Mouse (Mus musculus): ENCODE results near the gene Galt. TPM values are rescaled to one million over a fixed set of nuclear protein-coding genes. Genes with fewer than 3 reads are reported as not detected.
"Not testable (repeated sequence)": the region's sequence is repeated elsewhere in the genome, so short reads cannot be mapped to it uniquely, and the experiment has no call there.

The Galt gene
- polyA plus RNA-seq, 1 experiment from 2014 or later = 40.4 TPM

DNA sequence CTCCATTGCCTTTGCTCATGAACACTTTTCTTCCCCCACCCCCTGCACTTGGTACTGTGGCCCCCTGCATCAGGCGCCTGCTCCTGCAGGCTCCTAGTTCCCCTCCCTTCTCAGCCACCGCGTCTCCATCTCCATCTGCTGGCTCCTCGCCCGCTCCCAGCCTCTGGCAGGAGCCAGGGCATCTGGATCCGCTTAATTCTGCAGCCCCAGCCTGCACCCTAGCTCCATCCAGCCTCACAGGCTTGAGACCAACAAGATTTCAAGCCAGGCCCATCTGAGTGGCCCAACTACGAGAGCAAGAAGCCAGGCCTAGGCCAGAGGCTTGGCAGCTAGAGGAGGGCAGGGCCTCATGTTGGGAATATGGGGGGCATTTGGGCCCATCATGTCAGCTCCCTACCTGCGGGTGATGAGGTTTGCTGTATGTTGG lies 7.7 kb downstream of the Galt start:
- peak overlapping the region; percentile 94 for H3K4me2 ChIP-seq (replicated peaks)
- peaks cover 42% of the 10 kb centered on the region for H3K4me1 ChIP-seq
- not testable (repeated sequence) for H3K27me3 ChIP-seq, H3K9me3 ChIP-seq
- H3K27ac ChIP-seq = peak overlapping the region; percentile 99
- WGBS = 6% methylated on average over 8 of the region's 8 CpGs
- peak overlapping the region; percentile 72 for H3K9ac ChIP-seq
- H3K36me3 ChIP-seq = peaks cover 32% of the 10 kb centered on the region
- ATAC-seq (ENCODE audit: low FRiP score, low read depth) = peak; percentile 78
- H3K4me3 ChIP-seq = peak overlapping the region; percentile 63

DNA sequence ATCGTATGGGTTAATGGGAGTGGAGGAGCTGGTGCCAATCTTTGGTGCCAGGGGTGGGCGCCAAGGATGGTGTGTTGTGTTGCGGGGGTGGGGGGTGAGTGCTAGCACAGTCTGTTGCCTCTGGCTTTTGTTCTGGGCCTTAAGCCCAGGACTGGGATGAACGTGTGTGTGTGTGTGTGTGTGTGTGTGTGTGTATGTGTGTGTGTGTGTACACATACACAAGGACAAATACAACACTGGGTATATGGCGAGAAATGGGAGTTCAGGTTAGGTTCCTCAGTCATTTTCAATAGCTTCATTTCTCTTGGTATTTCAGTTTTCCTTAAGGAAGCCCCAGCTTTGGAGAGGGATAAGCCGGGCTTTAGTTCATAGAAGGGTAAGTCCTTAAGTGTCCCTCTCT lies 8.1 kb downstream of the Galt start:
- H3K4me1 ChIP-seq = peaks cover 42% of the 10 kb centered on the region
- H3K9me3 ChIP-seq; ATAC-seq (ENCODE audit: low FRiP score, low read depth); H3K27me3 ChIP-seq: not testable (repeated sequence)
- H3K27ac ChIP-seq = peak overlapping the region; percentile 99
- H3K4me3 ChIP-seq = peak overlapping the region; percentile 63
- peaks cover 32% of the 10 kb centered on the region for H3K36me3 ChIP-seq
- H3K9ac ChIP-seq = peak overlapping the region; percentile 72; the same call in 1 of the 2 replicates
- 51% methylated on average over 6 of the region's 6 CpGs for WGBS
- H3K4me2 ChIP-seq (replicated peaks) = peak overlapping the region; percentile 94

DNA sequence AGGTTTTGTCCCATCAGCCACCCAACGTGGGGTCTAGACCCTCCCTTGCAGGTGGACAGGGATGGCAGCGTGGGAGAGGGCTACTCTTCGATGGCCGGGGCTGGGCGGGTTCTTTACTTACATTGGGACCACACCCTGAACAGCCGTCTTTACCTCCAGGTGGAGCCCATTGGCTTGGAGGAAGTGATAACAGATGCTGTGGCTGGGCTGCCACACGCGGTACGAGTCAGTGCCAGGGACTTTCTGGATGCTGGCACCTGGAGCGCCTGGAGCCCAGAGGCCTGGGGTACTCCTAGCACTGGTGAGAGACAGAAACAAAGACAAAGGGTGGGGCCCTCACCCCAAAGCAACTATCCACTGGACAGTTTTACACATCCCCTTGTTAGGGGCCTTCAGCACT lies 12.3 kb downstream of the Galt start:
- H3K4me2 ChIP-seq (replicated peaks); ATAC-seq (ENCODE audit: low FRiP score, low read depth); H3K4me3 ChIP-seq; H3K27ac ChIP-seq; H3K9me3 ChIP-seq; H3K27me3 ChIP-seq; H3K9ac ChIP-seq: not testable (repeated sequence)
- H3K36me3 ChIP-seq = peaks cover 35% of the 10 kb centered on the region
- 83% methylated on average over 10 of the region's 10 CpGs for WGBS
- peaks cover 15% of the 10 kb centered on the region for H3K4me1 ChIP-seq

DNA sequence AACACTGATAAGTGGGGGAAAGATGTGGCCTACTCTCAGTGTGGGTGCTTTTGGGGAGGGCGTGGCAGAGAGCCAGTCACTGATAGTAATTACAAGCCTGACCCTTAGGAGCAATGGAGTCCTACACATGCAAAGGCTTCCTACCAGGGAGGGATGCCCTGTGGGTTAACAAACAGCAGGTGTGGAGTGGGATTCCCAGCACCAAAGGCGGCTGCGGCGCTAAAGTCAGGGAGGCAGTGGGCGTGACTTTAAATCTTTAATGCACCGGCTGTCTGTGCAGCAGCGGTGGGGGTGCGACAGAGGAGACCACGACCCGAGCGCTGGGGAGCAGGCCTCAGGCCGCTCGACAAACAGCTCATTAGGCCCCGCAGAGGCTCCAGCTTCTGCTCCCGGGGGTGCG lies 17.9 kb downstream of the Galt start:
- not testable (repeated sequence) for H3K9me3 ChIP-seq; H3K9ac ChIP-seq; ATAC-seq (ENCODE audit: low FRiP score, low read depth); H3K27ac ChIP-seq; H3K4me1 ChIP-seq; H3K27me3 ChIP-seq
- Histone ChIP-seq H3K36me3 (peaks cover 12% of the 10 kb centered on the region), H3K4me2 (replicated peaks) (peak overlapping the region; percentile 54), H3K4me3 (peak overlapping the region; percentile 32)
- 6% methylated on average over 11 of the region's 16 CpGs for WGBS

DNA sequence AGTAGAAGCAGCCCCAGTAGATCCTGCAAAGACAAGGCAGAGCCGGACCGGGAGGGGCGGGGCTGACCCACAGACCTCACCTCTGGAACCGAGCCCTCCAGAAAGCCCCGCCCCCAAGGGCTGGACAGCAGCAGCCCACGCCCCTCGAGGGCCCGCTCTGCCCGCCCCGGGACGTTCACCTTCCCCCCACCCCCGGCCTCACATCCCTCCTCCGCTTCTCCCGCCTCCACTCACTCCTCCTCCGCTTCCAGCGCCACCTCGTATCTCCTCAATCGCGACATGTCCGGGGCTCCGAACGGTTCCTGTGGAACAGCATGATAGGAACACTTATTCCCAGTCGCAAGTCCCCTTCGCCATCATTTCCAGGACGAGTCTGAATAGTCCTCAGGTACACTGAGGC lies 18.5 kb downstream of the Galt start:
- WGBS = 1% methylated on average over 19 of the region's 25 CpGs
- Histone ChIP-seq H3K4me2 (replicated peaks) (peak overlapping the region; percentile 60), H3K9ac (peak overlapping the region; percentile 57), H3K4me3 (peak overlapping the region; percentile 44)
- not testable (repeated sequence) for H3K4me1 ChIP-seq; H3K36me3 ChIP-seq; H3K27me3 ChIP-seq; H3K9me3 ChIP-seq; ATAC-seq (ENCODE audit: low FRiP score, low read depth); H3K27ac ChIP-seq

DNA sequence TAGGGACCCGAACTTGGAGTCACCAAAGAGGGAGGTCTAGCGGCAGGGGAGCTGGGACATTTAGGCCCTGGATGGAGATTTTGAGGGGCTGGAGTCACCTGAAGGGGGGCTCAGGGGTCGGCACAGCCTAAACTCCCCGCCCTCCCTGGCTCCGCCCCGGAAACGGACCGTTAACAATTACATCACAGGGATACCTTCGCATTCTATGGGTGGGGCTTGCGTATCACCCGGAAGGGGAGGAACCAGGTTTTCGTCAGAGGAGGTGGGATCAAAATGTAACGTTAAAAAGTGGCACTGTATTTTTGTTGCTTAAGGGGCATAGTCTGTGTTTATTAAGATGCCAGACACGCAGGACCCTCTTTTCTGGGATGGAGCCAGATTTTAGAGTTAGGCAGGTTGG lies 19.0 kb downstream of the Galt start, which contains the start of gene Ccl27a:
TSS of gene Ccl27a (minus strand) at position 246 of the 400 bp plus-strand sequence.
- Histone ChIP-seq H3K4me3 (peak within 1 kb of the TSS; percentile 44), H3K4me2 (replicated peaks) (peak within 1 kb of the TSS; percentile 60), H3K9ac (peak within 1 kb of the TSS; percentile 57)
- WGBS = 1% methylated on average over 12 of the region's 14 CpGs
- not testable (repeated sequence) for H3K27ac ChIP-seq; ATAC-seq (ENCODE audit: low FRiP score, low read depth); H3K9me3 ChIP-seq; H3K27me3 ChIP-seq; H3K4me1 ChIP-seq; H3K36me3 ChIP-seq

DNA sequence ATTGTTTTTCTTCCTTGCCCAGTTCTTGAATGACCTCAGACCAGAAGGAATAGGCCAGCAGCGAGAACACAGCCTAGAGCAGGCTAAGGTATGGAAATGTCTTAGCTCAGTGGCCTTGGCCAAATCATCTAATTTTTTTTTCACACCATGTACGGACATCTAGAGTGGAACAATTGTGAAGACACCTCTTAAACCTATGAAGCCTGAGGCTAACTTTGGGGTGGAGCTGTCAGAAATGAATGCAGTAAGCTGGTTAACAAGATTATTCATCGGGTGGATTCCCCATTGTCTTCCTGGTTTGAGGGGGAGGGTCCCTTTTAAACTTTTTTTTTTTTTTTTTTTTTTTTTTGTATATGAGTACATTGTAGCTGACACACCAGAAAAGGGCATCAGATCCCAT lies 19.5 kb downstream of the Galt start:
- not testable (repeated sequence) for H3K9me3 ChIP-seq; H3K9ac ChIP-seq; H3K27me3 ChIP-seq; ATAC-seq (ENCODE audit: low FRiP score, low read depth); H3K4me1 ChIP-seq; H3K27ac ChIP-seq; H3K36me3 ChIP-seq
- 57% methylated on average over 3 of the region's 3 CpGs for WGBS
- Histone ChIP-seq H3K4me3 (peak overlapping the region; percentile 44), H3K4me2 (replicated peaks) (peak overlapping the region; percentile 60)

DNA sequence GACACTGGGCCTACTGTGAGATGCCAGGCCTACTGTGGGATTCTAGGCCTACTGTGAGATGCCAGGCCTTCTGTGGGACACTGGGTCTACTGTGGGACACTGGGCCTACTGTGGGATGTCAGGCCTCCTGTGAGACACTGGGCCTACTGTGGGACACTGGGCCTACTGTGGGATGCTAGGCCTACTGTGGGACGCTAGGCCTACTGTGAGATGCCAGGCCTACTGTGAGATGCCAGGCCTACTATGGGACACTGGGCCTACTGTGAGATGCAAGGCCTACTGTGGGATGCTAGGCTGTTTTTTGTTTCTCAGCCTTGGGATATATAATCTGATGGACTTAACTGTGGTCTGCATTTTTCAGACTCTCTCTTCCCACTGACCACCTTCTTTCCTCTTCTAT lies 20.8 kb downstream of the Galt start:
- H3K4me1 ChIP-seq; H3K27me3 ChIP-seq; H3K4me3 ChIP-seq; H3K9me3 ChIP-seq; H3K36me3 ChIP-seq; H3K27ac ChIP-seq; H3K9ac ChIP-seq; H3K4me2 ChIP-seq (replicated peaks); ATAC-seq (ENCODE audit: low FRiP score, low read depth): not testable (repeated sequence)
- WGBS = 80% methylated on average over 1 of the region's 1 CpGs

DNA sequence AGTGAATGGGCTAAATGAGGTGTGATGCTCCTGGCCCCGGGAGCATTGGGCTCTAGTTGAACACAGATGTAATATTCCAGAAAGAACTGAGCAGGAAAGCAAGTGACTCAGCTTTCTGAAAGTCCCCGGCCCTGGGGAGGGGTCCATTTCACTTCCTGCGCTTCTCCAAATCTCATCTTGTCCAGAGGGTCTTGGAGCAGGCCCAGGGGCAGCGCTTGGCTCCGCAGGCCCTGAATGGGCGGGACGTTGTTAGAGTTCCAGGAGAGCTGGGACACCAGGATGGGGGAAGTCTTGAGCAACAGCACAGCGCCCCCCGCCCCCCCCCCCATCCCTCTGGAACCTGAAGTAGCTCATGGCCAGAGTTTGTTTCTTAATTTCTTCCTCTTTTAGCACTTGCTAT lies 26.2 kb downstream of the Galt start:
- not testable (repeated sequence) for ATAC-seq (ENCODE audit: low FRiP score, low read depth); H3K27me3 ChIP-seq; H3K4me2 ChIP-seq (replicated peaks); H3K4me1 ChIP-seq; H3K4me3 ChIP-seq; H3K36me3 ChIP-seq; H3K9me3 ChIP-seq; H3K9ac ChIP-seq; H3K27ac ChIP-seq
- WGBS = 26% methylated on average over 9 of the region's 9 CpGs

DNA sequence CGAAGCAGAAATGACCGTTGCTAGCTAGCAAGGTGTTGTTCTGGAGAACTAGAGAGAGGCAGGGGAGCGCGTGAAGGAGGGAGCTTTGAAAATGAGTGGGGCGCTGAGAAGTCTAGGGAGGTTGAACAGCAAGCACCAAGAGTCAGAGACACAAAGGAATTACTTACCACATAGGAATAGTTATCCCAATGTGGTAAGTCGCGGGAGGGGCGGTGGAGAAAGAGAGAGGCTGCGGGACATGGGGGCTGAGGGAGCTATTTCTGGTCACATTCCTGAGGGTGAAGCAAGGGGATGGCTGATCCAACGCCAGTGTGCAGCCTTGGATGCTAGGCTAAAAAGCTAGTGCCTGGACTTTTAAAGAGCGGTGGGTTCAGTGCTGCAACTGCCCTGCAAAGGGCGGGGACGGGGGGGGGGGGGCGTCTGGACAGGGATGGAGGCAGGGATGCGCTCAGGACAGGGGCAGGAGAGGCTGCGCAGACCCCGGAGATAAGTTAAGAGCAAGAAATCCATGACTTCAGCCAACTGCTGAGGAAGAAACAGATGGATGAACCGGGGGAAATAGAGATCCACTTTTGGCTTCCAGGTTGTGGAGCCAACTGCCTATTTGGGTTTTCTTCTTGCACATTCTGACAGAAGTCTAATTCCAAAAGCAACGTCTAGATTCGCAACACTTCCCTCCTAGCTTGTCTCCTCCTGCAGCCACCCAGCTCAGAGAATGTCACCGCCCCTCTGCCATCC lies 26.9 kb downstream of the Galt start:
- not testable (repeated sequence) for H3K4me1 ChIP-seq; H3K4me3 ChIP-seq; ATAC-seq (ENCODE audit: low FRiP score, low read depth); H3K27ac ChIP-seq; H3K36me3 ChIP-seq; H3K27me3 ChIP-seq; H3K9me3 ChIP-seq
- peak overlapping the region; percentile 37 for H3K4me2 ChIP-seq (replicated peaks)
- peak overlapping the region; percentile 39; the same call in 1 of the 2 replicates for H3K9ac ChIP-seq
- 20% methylated on average over 14 of the region's 21 CpGs for WGBS

DNA sequence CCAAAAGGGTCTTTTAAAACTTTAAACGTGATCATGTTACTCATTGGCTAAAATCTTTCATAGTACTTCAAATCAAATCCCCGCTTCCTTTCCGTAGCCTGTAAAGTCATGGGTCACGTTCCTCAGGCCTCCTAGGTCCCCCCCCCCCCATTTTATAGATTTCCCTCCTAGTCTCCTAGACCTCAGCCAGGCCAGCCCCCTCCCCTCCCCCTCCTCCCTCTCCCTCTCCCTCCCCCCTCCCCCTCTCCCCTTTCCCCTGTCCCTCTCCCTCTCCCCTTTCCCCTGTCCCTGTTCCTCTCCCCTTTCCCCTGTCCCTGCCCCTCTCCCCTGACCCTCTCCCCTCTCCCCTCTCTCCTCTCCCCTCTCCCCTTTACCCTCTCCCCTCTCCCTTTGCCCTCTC lies 27.7 kb downstream of the Galt start:
- H3K27ac ChIP-seq; H3K4me1 ChIP-seq; H3K9ac ChIP-seq; H3K36me3 ChIP-seq; H3K9me3 ChIP-seq; H3K4me3 ChIP-seq; ATAC-seq (ENCODE audit: low FRiP score, low read depth); H3K27me3 ChIP-seq; H3K4me2 ChIP-seq (replicated peaks): not testable (repeated sequence)
- 12% methylated on average over 4 of the region's 4 CpGs for WGBS

DNA sequence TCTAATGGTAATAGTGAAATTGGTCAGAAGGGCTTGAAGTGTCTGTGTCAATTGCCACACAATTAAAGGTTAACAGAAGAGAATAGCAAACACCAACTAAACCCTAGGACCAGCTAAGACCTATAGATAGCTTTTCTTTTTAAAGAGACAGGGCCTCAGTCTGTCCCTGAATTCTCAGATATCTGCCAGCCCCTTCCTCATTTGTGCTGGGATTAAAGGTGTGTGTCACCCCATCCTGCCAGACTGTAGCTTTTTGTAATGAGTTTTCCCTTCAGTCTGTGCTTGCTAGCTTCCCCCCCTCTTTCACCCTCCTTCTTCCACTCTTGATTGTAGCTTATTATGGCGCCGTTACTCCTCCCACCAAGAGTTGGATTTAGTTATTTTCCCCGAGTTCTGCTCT lies 28.2 kb downstream of the Galt start:
- not testable (repeated sequence) for H3K4me1 ChIP-seq; ATAC-seq (ENCODE audit: low FRiP score, low read depth); H3K36me3 ChIP-seq; H3K27ac ChIP-seq; H3K4me3 ChIP-seq; H3K9ac ChIP-seq; H3K27me3 ChIP-seq; H3K9me3 ChIP-seq; H3K4me2 ChIP-seq (replicated peaks)
- 26% methylated on average over 3 of the region's 3 CpGs for WGBS

All from limb, embryonic 13.5 days (tissue).